Mouse (Mus musculus) embryo, embryonic 11 days (tissue): ENCODE measurements around the gene Trim65.

Experiments used
- DNase-seq: peaks from one replicate; pipeline ENCODE4 v3.0.0-alpha.2; 2015

Gene Trim65

DNA sequence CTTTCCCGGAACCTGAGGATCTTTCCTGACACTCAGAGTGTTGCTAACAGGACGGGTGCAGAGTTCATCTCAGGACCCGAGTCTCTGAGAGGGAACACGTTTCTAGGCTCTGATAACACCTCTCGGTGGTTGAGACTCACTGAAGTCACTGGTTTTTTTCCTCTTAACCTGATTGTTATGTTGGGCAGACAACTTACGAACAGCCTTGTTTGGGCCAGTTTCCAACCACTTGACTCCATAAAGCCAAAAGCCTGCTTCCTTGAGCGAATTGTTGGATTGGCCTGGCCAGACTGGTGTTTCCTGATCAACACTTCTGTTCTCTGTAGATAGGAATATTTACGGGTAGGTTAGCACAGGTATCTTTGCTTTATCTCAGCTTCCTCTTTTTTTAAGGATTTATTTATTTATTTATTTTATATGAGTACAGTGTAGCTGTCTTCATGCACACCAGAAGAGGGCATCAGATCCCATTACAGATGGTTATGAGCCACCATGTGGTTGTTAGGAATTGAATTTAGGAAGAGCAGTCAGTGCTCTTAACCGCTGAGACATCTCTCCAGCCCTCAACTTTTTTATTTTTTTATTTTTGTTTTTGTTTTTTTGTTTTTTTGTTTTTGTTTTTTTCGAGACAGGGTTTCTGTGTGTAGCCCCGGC is 42.1 kb downstream of the Trim65 start:
- DNase-seq: no peak

DNA sequence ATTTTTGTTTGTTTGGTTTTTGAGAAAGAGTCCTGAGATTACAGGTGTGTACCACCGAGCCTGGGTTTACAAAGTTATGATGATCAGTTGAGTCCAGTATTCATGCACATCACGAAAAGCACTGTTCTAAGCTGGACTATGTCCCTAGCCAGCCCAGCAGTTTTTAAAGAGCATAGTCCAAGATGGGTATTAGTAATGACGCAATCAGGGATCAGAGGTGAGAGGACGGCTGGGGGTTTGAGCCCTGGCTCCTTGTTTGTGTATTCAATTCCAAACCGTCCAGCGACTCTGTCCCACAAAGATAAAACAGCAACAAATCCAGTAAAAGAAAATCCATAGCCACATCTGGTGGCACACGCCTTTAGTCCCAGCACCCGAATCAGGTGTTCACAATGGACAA is 42.7 kb downstream of the Trim65 start:
- no peak for DNase-seq

DNA sequence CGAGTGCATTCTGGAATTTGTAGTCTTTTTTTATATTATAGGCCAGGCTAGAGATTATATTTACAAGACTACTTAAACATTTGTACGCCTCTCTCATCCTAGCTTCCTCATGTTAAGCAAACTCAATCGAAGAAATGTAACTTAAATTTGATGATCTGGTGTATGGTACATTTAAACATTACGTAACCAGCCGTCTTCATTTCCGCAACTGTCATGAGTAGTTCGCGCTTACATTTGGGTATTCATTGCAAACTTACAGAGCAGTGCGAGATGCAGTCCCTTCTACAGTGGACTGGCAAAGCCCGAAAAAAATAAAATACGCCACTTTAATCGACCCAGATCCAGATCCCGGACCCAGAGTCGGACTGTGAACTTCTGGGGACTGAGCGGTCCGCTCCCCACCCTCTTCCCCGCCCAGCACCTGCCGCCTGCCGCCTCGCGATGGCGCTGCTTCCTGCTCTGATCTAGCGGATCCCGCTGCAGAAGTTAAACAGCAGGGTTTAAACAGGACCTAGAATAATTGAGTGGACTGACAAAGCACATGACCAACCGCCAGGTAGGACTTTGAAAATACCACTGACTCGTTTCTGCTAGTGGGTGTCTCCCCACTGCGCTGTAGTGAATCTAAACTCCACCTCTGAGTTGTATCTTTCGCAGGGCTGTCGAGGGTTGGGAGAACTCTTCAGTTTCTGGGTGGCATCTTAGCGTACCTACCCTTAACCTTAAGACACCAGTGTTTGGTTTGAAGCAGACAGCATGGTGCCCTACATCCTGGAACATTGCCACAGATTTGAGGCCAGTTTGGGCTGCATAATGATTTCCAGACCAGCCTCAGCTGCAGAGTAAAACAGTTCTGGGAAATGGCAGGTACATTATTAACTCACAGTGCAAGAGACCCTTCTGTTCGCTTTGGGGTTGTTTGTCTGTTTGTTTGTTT is 43.5 kb downstream of the Trim65 start:
- peak; percentile 91 for DNase-seq

DNA sequence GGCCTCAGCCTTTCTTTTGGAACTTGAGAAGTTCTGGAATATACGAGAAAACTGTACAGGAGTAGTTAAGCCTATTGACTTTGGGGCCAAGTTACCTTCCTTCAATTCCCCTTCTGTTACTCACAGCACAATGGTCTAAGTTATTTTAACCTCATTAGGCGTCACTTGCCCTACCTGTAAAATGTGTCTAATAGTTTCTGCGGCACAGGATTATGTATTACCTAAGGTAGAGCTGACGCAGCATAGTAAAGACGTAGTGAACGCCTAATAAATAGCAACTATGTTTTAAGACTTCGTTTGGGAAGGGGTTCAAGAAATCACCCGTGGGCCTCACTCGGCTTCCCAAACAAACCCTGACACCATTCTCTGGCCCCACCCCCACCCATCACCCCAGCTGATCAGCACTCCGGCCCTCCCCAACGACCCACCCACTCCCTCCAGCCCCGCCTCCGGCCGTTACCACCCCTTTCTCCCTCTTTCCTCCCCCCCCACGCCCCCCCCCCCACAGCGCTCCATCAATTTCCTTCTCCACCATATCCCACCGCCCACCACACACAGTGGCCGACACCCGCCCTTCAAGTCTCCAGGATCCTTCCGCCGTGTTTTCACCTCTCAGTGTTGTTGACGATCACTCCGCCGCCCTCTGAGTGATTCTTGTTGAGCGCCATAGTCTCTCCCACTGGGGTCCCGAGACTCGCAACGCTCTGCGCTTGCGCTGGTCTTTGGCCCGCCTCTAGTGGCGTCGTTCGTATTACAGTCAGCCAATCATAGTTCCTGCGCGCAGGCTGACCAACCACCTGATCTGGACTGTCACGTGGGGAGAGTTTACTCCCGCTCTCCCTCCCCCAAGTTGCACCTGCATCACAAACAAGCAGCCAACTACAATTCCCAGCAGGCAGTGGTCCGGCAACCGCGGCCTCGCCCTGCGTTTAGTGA is 44.4 kb downstream of the Trim65 start, which contains the start of gene Wbp2:
Gene Wbp2 (minus strand): TSS at position 738 of the 936 bp plus-strand sequence.
- DNase-seq: peak; percentile 99

DNA sequence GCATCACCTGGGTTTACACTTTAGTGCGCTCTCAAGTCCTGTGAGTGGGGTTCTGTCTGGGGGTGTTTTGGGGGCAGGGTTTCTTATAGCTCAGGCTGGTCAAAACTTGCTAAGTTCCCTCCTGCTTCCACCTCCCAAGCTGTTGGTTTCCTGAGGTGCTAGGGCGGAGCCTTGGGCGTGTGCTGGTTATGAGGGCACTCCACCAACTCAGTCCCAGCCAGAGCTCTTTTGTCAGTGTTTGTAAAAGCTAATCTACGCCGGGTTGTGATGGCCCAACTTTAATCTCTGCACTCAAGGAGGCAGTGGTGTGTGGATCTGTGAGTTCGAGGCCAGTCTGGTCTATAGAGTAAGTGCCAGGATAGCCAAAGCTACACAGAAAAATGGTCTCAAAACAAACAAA is 46.8 kb downstream of the Trim65 start:
- DNase-seq: no peak

DNA sequence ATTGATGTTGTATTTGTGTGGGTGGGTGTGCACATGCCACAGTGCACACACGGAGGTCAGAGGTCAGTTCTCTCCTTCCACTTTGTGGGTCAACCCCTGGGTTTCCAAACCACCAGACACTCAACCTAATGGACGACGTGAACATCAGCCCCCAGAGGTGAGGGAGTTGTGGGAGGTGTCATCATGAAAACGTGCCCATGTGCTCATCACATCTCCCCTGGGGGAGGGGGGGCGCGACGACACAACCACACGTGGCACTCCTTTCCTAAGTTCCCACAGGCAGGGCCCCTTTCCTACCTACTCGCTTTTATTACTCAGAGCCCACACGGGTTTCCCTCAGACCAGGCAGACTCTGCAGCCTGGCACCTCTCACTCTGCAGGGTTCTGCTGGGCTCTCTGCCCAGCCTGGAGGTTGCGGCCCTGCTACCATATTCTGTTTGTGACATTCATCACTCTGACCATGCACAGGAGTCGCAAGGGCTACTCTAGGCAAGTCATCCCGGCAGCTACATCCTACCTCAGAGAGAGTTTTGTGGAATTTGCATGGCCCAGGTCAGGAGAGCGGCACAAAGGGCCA is 47.7 kb downstream of the Trim65 start:
- no peak for DNase-seq

DNA sequence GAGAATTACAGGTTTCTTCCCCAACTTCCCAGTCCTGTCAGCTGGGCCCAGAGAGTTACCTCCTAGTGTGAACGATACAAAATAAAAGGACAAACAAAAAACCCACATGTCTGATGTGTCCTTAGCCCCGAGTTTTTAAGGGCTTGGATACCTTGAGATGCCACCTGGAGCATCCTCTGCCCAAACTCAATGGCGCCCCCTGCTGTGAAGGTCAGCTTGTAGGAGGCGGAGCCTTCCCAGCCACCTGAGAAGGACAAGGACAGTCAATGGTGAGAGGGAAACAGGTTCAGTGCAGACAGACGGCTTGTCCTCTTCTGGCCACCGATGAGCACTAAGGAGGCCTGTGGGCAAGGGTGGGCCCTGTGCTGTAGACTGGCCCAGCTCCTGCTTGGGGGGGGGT is 49.8 kb downstream of the Trim65 start:
- DNase-seq: peak; percentile 47

DNA sequence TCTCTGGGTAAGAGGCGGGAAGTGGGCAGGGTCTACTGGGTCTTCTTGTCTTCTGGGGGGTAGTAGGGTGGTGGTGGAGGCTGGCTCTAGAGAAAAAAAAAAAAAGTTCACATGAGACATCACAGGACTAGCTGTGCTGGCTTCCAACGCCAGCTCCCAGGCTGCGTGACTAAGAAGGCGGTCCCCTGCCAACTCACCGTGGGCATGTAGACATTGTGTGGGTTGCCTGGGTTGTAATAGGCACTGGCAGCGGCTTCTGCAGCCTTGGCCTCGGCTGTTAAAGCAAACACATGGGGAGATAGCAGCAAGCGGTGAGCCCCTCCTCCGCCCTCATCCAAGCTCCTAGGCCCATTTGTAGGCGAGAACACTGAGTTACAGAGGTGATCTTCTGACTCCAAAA is 51.4 kb downstream of the Trim65 start:
- no peak for DNase-seq

DNA sequence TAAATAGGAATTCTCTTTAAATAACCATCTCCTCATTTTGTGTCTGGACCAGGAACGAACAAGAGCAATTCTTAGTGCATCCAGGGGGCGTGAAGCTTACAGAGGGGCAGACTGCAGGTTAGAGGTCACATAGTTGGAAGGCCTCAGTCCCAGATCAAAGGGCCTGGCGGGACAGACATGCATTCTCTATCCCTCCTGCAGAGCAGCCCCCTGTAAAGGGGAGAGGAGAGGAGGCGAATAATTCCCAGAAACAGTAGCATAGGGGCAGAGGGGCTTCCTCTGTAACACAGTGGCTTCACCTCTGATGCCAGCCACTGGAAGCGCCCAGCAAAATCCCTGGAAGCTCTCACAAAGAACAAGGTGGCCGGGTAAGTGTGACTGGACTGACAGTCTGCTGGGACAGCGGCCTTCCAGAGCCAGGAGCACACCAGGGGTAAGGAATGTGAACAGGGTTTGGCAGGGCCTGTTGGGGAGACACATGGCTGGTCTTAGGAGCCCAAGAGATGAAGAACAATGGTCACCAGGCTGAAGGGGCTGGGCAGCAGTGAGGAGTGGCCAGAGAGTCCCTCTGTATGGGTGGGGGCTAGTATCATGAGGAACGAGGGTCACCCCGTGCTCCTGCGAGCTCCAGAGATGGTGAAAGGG is 52.1 kb downstream of the Trim65 start:
- DNase-seq: peak; percentile 65

DNA sequence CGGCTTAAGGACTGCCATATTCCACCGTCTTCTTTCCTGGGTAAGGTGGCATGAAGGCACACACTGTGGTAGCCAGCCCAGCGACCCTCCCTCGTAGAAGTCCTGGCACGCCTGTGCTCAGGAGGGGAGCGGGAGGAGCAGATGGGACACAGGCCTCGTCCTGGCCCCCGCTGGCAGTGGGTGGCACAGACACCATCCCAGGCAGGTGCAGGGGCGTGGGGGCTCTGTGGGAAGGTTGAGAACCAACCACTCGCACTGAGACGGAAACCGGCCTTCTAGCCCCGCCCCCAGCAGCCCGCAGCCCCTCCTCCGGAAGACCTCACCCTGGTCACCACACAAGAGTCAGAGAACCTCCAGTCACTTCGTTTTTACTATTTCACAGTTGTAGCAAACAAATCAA is 52.7 kb downstream of the Trim65 start:
- peak; percentile 66 for DNase-seq

DNA sequence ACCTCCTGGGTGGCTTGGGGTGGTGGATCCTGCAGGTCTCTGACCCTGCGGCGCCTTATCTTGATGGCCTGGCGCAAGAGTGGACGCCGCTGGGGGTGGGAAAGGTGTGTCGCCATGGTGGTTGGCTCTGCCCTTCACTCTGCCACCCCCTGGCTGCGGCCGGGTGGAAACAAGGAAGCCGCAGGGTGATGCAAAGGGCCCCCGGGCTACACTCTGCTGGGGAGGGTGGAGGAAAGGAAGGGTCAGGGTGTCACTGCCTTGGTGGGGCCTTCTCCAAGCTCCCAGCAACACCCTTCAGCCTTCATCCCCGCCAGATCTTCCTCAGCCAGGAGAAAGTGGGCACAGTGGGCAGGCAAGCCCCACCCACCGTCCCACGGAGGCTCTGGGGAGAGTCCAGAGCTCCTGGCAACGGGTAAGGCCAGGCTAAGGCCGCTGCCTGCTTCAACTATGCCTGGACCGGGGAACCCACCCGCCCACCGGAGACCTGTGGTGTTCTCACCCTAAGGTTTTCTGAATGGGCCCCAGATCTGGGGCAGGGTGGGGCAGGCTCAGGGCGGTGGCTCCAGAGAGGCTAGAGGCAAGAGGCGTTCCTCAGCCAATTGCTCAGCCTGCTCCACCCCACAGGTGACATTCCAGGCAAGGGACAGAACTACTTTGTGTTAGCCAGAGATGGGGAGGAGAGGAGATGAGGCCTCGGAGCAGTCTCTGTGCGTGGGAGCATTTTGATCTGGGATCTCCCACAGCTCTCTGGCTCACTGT is 53.3 kb downstream of the Trim65 start, which contains the start of gene Unc13d:
Gene Unc13d (minus strand): TSS at position 516 of the 759 bp plus-strand sequence.
- DNase-seq: no peak

DNA sequence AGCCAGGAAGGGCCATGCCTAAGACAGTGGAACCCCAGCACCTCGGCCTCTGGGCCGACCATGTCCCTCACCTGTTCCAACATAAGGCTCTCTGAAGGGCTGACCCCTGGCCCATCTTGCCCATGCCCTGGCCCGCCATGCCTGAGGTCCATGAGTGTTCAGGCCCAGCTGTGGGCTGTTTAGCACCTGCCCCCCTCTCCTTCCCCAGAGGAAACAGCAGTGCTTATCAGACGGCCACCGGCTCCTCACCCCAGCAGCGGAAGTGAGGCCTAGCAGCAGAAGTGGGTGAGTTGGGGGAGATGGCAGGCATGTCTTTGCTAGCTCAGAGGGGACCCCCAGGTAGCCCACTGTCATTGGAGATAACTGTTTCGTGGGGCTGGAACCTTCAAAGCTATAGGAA is 54.1 kb downstream of the Trim65 start:
- no peak for DNase-seq

DNA sequence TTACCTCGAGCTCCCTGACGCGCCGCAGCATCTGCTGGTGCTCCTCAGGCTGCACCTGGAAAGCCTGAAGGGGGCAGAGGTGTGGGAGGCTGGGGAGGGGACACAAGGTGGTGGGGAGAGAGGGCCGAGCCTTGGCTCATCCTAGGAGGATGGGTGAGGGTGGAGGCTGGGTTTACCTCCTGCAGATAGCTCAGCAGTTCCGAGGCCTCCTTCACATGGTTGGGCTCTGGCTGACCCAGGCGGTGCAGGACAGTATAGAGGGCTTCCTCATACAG is 54.7 kb downstream of the Trim65 start:
- DNase-seq: no peak

DNA sequence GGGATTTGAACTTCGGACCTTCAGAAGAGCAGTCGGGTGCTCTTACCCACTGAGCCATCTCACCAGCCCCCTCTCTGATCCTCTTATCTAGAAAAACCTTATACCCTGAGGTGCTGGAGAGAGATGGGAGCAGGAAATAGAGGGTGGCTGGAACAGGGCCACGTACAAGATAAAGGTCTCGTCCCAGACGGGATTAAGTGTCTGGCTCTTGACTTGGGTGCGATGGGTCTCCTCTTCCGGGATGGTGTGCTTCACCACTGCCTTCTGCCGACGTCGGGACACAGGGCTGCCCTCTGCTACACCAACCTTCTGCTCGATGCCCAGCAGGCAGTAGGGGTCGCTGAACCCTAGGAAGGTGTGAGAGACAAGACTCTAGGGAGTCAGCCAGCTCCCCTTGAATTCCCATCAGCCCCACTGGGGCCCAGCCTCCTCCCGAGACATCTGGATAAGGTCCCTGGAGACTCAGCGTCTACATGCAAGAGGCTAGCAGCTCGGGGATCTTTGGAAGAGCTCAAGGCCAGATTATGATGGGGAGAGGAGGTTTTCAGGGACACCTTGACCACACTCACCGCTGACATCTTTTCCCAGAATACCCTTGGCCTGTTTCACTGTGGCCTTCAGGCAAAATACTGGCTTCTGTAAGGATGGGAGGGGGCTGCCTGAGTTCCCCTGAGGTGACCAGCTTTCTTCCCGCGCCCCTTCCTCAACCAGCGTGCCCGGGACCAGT is 55.2 kb downstream of the Trim65 start:
- no peak for DNase-seq

DNA sequence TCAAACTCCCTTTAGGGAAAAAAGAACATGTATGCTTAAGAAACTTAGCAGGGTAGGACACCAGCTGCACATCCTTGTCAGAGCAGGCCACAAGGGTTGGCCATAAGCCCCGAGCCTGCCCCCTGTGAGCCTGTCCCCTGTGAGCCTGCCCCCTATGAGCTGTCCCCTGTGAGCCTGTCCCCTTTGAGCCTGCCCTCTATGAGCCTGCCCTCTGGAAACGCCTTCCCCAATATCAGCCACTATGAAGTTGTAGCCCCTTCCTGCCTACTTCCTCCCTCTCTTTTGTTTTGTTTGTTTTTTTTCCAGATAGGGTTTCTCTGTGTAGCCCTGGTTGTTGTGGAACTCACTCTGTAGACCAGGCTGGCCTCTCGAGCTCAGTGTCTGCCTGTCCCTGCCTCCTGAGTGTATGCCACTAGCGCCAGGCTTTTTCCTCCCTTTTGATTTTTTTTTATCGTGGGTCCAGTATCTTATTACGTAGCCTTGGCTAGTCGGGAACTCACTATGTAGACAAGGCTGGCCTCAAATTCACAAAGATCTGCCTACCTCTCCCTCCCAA is 56.4 kb downstream of the Trim65 start:
- DNase-seq: no peak

DNA sequence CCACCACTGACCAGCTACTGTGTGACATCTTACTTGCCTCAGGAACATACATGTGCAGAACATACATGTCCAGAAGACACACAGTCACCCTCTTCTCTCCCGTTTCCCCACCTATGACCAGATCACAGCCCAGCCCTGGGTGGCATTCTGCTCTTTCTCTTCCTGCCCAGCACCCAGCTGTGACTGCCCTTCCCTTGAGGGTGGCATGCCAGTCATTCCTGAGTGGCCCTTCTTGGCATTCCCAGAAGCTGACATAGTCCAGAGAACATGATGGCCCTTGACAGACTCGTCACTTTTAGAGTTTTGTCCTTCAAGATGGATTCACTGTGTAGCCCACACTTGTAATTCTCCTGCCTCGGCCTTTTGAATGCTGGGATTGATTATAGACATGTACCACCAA is 58.3 kb downstream of the Trim65 start:
- DNase-seq: no peak
